Mouse (Mus musculus) left cerebral cortex, adult 2 months (tissue): ENCODE measurements around the gene Xrcc1. TPM values are rescaled to one million over a fixed set of nuclear protein-coding genes. Genes with fewer than 3 reads are reported as not detected.
"Not testable (repeated sequence)": the region's sequence is repeated elsewhere in the genome, so short reads cannot be mapped to it uniquely, and the experiment has no call there.

Experiments
- DNase-seq, 2 experiments: peaks; one replicate each; pipeline ENCODE4 v3.0.0; 2021 to 2022; ENCODE audit warnings: low spot score in 2 of 2, mixed read lengths in 1 of 2; ENCODE audit errors: extremely low spot score in 1 of 2
- H3K27ac ChIP-seq: fragments of 200-600 bp; 2 replicates; pipeline ENCODE4 v1.8.1; 2022
- H3K4me3 ChIP-seq: fragments of 200-600 bp; 2 replicates; pipeline ENCODE4 v1.8.1; 2022
- CTCF ChIP-seq: fragments of 200-600 bp; IDR thresholded peaks from 2 replicates; pipeline ENCODE4 v1.8.1; 2022; ENCODE audit warnings: antibody characterized with exemption, mild to moderate bottlenecking, moderate library complexity
- intact Hi-C: fragments of 180-260 bp; cut with DNase I; formaldehyde crosslinking; loops from one replicate; pipeline ENCODE4 v1.15.1; 2025
- total RNA-seq, 2 experiments: library from RNA; stranded (reverse); gene quantifications; 2 replicates each; pipeline ENCODE4 v1.2.3; 2021

Gene Xrcc1
- total RNA-seq, 2 experiments from 2014 or later, result 32.8 to 39.5 TPM

DNA sequence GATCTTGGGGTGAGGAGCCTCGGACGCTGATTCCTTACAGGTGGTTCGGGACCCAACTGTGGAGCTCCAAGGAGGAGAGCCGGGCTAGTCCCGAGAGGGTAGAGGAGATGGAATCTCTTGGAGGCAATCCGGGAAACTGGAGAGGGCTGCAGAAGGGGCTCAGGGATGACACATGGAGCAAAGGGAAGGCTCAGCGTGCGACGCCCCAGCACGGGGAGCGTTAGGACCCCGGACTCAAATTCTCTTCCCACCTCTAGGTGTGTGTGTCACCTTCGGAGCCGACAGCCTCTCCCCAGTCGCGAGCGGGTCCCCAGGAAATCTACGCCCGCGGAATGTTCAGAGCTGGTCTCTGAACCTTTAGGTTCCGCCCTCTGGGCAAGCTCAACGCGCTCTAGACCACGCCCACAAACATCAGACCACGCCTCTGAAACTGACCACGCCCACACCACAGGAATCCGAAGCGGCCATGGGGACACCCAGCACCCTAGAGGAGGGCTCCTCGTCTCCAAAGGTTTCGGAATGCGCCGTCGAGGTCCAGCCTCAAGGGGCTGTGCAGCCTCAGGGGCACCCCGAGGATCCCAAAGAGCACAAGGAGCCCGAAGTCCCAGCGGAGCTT, 64.9 kb downstream of the Xrcc1 start:
- H3K4me3 ChIP-seq, result peak overlapping the region; percentile 32
- DNase-seq, result peak; percentile 46 to 58
- intact Hi-C loops, result no loop called here

DNA sequence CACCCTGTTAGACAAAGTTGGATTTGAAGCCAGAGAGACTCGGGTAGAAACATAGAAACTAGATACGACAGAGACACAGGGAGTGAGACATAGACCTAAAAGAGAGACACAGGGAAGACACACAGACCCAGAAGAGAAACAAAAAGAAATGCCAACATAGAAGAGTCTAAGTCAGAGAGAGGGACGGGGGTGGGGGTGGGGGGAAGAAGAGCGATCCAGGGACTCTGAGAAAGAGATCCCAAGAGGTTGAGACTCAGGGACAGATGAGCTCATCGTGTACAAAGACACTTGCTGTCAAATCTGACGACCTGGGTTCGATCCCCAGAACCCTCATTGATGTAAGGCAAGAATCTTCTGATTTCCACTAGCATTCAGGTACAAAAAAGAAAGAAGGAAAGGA, 65.6 kb downstream of the Xrcc1 start:
- Histone ChIP-seq H3K27ac (no peak overlapping the region), H3K4me3 (peak overlapping the region; percentile 32)
- no peak for DNase-seq
- intact Hi-C loops, result no loop called here
- no peak for TF ChIP-seq CTCF

More for the DNA sequence above, 64.9 kb downstream of the Xrcc1 start:
- H3K27ac ChIP-seq, result no peak overlapping the region
- TF ChIP-seq CTCF, result no peak

DNA sequence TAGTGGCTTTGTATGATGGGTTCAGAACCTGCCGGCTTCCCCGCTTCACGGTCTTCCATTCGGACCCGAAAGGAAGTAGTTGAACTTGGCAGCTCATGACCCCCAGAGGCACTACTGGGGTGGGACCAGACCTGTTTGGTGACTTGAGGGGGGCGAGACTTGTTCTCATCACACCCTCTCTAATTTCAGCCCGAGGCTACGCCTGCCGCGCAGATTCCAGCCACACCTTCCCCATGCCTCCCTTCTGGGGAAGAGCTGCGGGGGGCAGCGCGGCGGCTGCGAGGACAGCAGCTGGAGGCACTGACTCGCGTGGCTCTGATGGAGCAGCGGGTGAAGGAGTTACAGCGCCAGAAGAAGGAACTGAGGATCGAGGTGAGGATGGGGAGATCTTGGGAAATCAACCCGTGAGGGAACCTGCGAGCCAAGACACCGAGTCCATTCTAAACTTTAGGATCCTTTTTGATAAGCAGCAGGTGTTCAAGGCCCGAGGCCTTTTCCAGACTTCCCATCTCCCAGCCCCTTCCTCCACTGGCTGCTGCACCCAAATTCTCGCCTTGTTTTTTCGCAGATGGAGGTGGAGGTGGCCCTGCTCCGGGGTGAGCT, 66.3 kb downstream of the Xrcc1 start:
- TF ChIP-seq CTCF, result no peak
- Histone ChIP-seq H3K4me3 (no peak overlapping the region), H3K27ac (no peak overlapping the region)
- intact Hi-C loops, result no loop called here
- no peak for DNase-seq

GRCm38 (mm10) chr7:24614816-24615215, 68.7 kb downstream of the Xrcc1 start:
- intact Hi-C loops, result no loop called here
- TF ChIP-seq CTCF, result no peak
- no peak for DNase-seq
- H3K4me3 ChIP-seq, result no peak overlapping the region
- H3K27ac ChIP-seq, result no peak overlapping the region

DNA sequence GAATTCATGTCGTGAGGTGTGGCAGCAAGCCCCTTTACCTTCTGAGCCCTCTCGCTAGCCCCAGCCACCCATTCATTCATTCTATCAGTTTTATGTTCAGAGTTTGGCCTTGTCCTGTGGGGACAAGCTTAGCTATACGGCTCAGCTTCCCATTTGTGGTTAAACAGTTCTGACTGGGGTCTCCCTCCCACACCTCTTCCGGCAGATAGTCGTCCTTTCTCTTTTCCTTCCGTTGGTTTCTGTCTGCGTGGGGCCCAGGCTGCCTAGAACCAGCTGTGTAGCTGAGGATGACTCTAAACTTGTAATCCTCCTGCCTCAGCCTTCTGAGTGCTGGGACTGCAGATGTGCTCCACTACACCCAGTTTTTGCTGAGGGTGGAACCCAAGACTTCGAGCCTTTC, 71.7 kb downstream of the Xrcc1 start:
- DNase-seq, result no peak
- no peak overlapping the region for H3K4me3 ChIP-seq
- no peak overlapping the region for H3K27ac ChIP-seq
- no peak for TF ChIP-seq CTCF
- intact Hi-C loops, result no loop called here

DNA sequence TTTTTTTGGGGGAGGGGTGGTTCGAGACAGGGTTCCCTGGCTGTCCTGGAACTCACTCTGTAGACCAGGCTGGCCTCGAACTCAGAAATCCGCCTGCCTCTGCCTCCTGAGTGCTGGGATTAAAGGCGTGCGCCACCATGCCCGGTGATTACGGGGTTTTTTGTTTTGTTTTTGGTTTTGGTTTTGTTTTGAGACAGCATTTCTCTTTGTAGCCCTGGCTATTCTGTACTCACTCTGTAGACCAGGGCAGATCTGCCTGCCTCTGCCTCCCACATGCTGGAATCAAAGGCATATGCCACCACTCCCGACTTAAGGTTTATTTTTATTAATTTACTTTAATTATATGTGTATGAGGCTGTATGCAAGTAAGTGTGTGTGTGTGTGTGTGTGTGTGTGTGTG, 72.3 kb downstream of the Xrcc1 start:
- H3K27ac ChIP-seq, intact Hi-C loops, DNase-seq, H3K4me3 ChIP-seq: not testable (repeated sequence)

- DNase-seq, result no peak
- intact Hi-C loops, result loop anchor here (10.0 kb wide), 1 partner anchor 315 kb away; no protein-coding TSS in a partner anchor
- TF ChIP-seq CTCF, result no peak; the same call in 1 of the 2 replicates
- Histone ChIP-seq H3K4me3 (no peak overlapping the region), H3K27ac (no peak overlapping the region)
These were observed 73.7 kb downstream of the Xrcc1 start for GRCm38 (mm10) chr7:24619671-24620397.

- H3K27ac ChIP-seq, result no peak overlapping the region
- intact Hi-C loops, result loop anchor here (10.0 kb wide), 1 partner anchor 314 kb away; no protein-coding TSS in a partner anchor
- H3K4me3 ChIP-seq, result no peak overlapping the region
- peak; percentile 34; the same call in 1 of the 2 replicates for TF ChIP-seq CTCF
- DNase-seq, result no peak
These were observed 75.1 kb downstream of the Xrcc1 start for GRCm38 (mm10) chr7:24621193-24621592.

- no peak overlapping the region for H3K4me3 ChIP-seq
- DNase-seq, result no peak
- TF ChIP-seq CTCF, result no peak; the same call in 1 of the 2 replicates
- intact Hi-C loops, result loop anchor here (10.0 kb wide), 1 partner anchor 312 kb away; no protein-coding TSS in a partner anchor
- no peak overlapping the region for H3K27ac ChIP-seq
These were observed 76.9 kb downstream of the Xrcc1 start for GRCm38 (mm10) chr7:24622967-24623366.

Other genes with a start within 250 kb of the Xrcc1 start
- gene Zfp61, start 245.1 kb upstream of the Xrcc1 start, total RNA-seq, result 10 to 100 TPM; 19.4 to 21.5 TPM
- 10 to 100 TPM; 14.0 to 14.5 TPM for gene Zfp94, start 229.6 kb upstream of the Xrcc1 start, total RNA-seq
- not detected for gene Tescl, start 212.4 kb upstream of the Xrcc1 start, total RNA-seq
- not detected for gene Lypd5, start 197.1 kb upstream of the Xrcc1 start, total RNA-seq
- gene Kcnn4, start 176.0 kb upstream of the Xrcc1 start, total RNA-seq, result under 1 TPM; 0.19 to 0.45 TPM
- 10 to 100 TPM; 43.7 to 47.5 TPM for gene Smg9, start 146.7 kb upstream of the Xrcc1 start, total RNA-seq
- gene Irgc1, start 94.0 kb upstream of the Xrcc1 start, total RNA-seq, result under 1 TPM in 1 of 2 experiments, not detected in 1; 0.77 TPM
- gene Plaur, start 83.8 kb upstream of the Xrcc1 start, total RNA-seq, result 1 to 10 TPM; 1.0 to 1.1 TPM
- gene Cadm4, start 64.3 kb upstream of the Xrcc1 start, total RNA-seq, result 100 to 1,000 TPM; 213 to 219 TPM
- gene Zfp428, start 39.3 kb upstream of the Xrcc1 start, total RNA-seq, result 10 to 100 TPM; 45.9 to 46.0 TPM
- gene AC161166.1, start 33.8 kb upstream of the Xrcc1 start, total RNA-seq, result not detected
- gene Irgq, start 15.6 kb upstream of the Xrcc1 start, total RNA-seq, result 10 to 100 TPM; 81.6 to 84.3 TPM
- not detected for gene Pinlyp, start 171 bp upstream of the Xrcc1 start, total RNA-seq
- 10 to 100 TPM; 14.4 to 14.6 TPM for gene Ethe1, start 41.3 kb downstream of the Xrcc1 start, total RNA-seq
- gene Zfp575, start 41.4 kb downstream of the Xrcc1 start, total RNA-seq, result 1 to 10 TPM; 6.8 to 6.9 TPM
- not detected for gene Phldb3, start 64.5 kb downstream of the Xrcc1 start, total RNA-seq
- under 1 TPM; 0.20 to 0.63 TPM for gene Lypd3, start 90.3 kb downstream of the Xrcc1 start, total RNA-seq
- gene Tex101, start 130.4 kb downstream of the Xrcc1 start, total RNA-seq, result not detected
- gene BC049730, start 163.0 kb downstream of the Xrcc1 start, total RNA-seq, result not detected
- gene Gm4763, start 180.6 kb downstream of the Xrcc1 start, total RNA-seq, result not detected
- gene Cd177, start 214.0 kb downstream of the Xrcc1 start, total RNA-seq, result not detected
- gene Ceacam10, start 230.9 kb downstream of the Xrcc1 start, total RNA-seq, result not detected